ENCODE assay signal across 24 mouse cellular contexts in genomic region chr3:38591531-38591930, GRCm38 (mm10).
"Had no signal": no experiment of that assay in that cellular context is flagged by ENCODE, and none has a peak within 500 bp of the region (broad histone marks: within the 10 kb centered on the region; RNA-seq: fewer than 3 reads in every experiment).

No protein-coding gene starts in this region.

- H3K36me3 ChIP-seq: embryonic facial prominence, embryonic 10.5 days; embryonic facial prominence, embryonic 12.5 days; embryonic facial prominence, embryonic 13.5 days; embryonic facial prominence, embryonic 15.5 days; forebrain, embryonic 10.5 days; forebrain, embryonic 12.5 days; forebrain, embryonic 15.5 days had no signal

- DNase-seq: cerebellum, adult 9-10 months; cerebellum, adult 9-11 months; cerebellum, postnatal 10 days; cerebellum, postnatal 14 days; cerebellum, postnatal 25 days; cerebellum, postnatal 36 days; embryo, embryonic 11 days; forebrain, postnatal 0 days; gastrocnemius, adult 2 months; gastrocnemius, postnatal 10 days; gastrocnemius, postnatal 14 days; gastrocnemius, postnatal 25 days; gastrocnemius, postnatal 36 days; heart, adult 18-20 months; heart, adult 2 months had no signal

- H3K4me2 ChIP-seq: embryonic facial prominence, embryonic 12.5 days; embryonic facial prominence, embryonic 13.5 days; embryonic facial prominence, embryonic 15.5 days; forebrain, embryonic 12.5 days; forebrain, embryonic 13.5 days; forebrain, embryonic 15.5 days had no signal

- H3K4me3 ChIP-seq: embryonic facial prominence, embryonic 10.5 days; embryonic facial prominence, embryonic 12.5 days; embryonic facial prominence, embryonic 13.5 days; embryonic facial prominence, embryonic 15.5 days; erythroblast, embryonic 14.5 days; forebrain, embryonic 10.5 days; forebrain, embryonic 12.5 days; forebrain, embryonic 13.5 days; forebrain, embryonic 15.5 days; gastrocnemius, adult 2 months; heart, adult 2 months had no signal

- H3K27me3 ChIP-seq: embryonic facial prominence, embryonic 12.5 days; embryonic facial prominence, embryonic 13.5 days; embryonic facial prominence, embryonic 15.5 days; forebrain, embryonic 12.5 days; forebrain, embryonic 13.5 days; forebrain, embryonic 15.5 days had no signal
